Mouse (Mus musculus): Measurements from ENCODE around the gene Rnf150. TPM values are rescaled to one million over a fixed set of nuclear protein-coding genes. Genes with fewer than 3 reads are reported as not detected.

Gene Rnf150
- polyA plus RNA-seq (2015; fragmentation: Nextera tagmentation; extraction: Ambion mirVana) = 0.79 and 0.82 TPM in 2 replicates

GRCm38 (mm10) chr8:82863041-82863744, at the start of gene Rnf150:
Gene Rnf150 (plus strand): TSS chr8:82863356.
- under 1% methylated on average over 39 of the region's 39 CpGs for WGBS
- no peaks in the 10 kb centered on the region for H3K9me3 ChIP-seq (replicated peaks; ENCODE audit: control insufficient read depth, low read length)
- peak within 1 kb of the TSS; percentile 93 for H3K4me2 ChIP-seq (ENCODE audit: low read depth, low read length)
- H3K4me3 ChIP-seq (ENCODE audit: low read length) = peak within 1 kb of the TSS; percentile 63
- no peaks in the 10 kb centered on the region for H3K36me3 ChIP-seq (ENCODE audit: control insufficient read depth, insufficient read depth)
- peak; percentile 73 for ATAC-seq (replicated peaks; ENCODE audit: extremely low read depth, insufficient read depth, low FRiP score)
- peaks cover 11% of the 10 kb centered on the region for H3K4me1 ChIP-seq (ENCODE audit: control insufficient read depth, insufficient read depth, low read length)
- H3K9ac ChIP-seq (ENCODE audit: low read length) = peak within 1 kb of the TSS; percentile 75
- no peaks in the 10 kb centered on the region for H3K27me3 ChIP-seq (ENCODE audit: control insufficient read depth, insufficient read depth, low read length)
- peak within 1 kb of the TSS; percentile 63 for H3K27ac ChIP-seq (ENCODE audit: low read length)

DNA sequence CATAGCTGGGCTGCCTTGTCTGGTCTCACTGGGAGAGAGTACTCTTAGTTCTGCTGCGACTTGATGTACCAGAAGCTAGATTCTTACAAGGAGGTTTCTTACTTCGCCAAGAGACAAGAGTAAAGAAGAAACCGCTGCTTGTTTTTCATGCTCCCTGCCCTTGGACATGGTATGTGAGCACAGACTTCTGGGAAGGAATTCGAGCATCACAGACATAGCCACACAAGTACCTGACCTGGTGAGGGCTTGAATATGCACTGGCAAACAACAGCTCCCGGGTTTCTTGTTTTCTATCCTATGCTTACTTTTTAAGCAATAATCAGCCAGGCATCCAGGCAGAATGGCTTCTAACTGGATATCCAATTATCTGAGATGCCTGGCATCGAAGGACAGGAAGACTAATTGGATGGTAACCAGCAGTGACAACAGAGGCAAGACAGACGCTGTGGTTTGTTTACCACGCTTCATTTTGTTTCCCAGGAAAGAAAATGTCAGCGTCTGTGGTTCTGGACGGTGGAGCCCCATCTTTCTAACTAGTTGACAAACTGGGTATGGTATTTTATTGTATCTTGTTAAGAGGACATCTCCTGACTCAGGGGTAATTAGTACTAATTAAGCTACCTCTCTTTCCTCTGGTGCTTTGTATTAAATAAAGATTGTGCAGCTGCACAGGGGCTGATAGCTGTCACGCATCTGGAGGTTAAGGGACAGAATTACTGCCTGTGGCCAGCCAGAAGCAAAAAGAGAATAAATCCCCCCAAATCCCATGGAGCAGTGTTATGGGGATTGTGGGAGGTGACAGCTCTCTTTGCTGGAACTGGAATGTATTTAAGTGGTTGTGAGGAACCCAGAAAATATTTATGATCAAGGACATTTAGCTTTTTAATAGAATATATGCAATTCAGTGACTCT, 36.8 kb upstream of the Rnf150 start:
- Histone ChIP-seq H3K27ac (ENCODE audit: low read length) (no peak overlapping the region), H3K4me3 (ENCODE audit: low read length) (no peak overlapping the region), H3K36me3 (ENCODE audit: control insufficient read depth, insufficient read depth) (no peaks in the 10 kb centered on the region), H3K4me2 (ENCODE audit: low read depth, low read length) (no peak overlapping the region), H3K9me3 (replicated peaks; ENCODE audit: control insufficient read depth, low read length) (no peaks in the 10 kb centered on the region), H3K4me1 (ENCODE audit: control insufficient read depth, insufficient read depth, low read length) (no peaks in the 10 kb centered on the region), H3K27me3 (ENCODE audit: control insufficient read depth, insufficient read depth, low read length) (no peaks in the 10 kb centered on the region), H3K9ac (ENCODE audit: low read length) (no peak overlapping the region)
- WGBS = 66% methylated on average over 11 of the region's 11 CpGs
- ATAC-seq (replicated peaks; ENCODE audit: extremely low read depth, insufficient read depth, low FRiP score) = no peak

GRCm38 (mm10) chr8:82840415-82840814, 22.7 kb upstream of the Rnf150 start:
- ATAC-seq (replicated peaks; ENCODE audit: extremely low read depth, insufficient read depth, low FRiP score) = no peak
- Histone ChIP-seq H3K27me3 (ENCODE audit: control insufficient read depth, insufficient read depth, low read length) (no peaks in the 10 kb centered on the region), H3K4me1 (ENCODE audit: control insufficient read depth, insufficient read depth, low read length) (peaks cover 6% of the 10 kb centered on the region), H3K9ac (ENCODE audit: low read length) (no peak overlapping the region), H3K4me3 (ENCODE audit: low read length) (no peak overlapping the region), H3K36me3 (ENCODE audit: control insufficient read depth, insufficient read depth) (no peaks in the 10 kb centered on the region), H3K27ac (ENCODE audit: low read length) (no peak overlapping the region), H3K9me3 (replicated peaks; ENCODE audit: control insufficient read depth, low read length) (no peaks in the 10 kb centered on the region), H3K4me2 (ENCODE audit: low read depth, low read length) (no peak overlapping the region)
- WGBS = 58% methylated on average over 3 of the region's 3 CpGs

- H3K27ac ChIP-seq (ENCODE audit: low read length) = no peak overlapping the region
- H3K4me1 ChIP-seq (ENCODE audit: control insufficient read depth, insufficient read depth, low read length) = peaks cover 6% of the 10 kb centered on the region
These were observed 22.2 kb upstream of the Rnf150 start for GRCm38 (mm10) chr8:82840963-82841362.

GRCm38 (mm10) chr8:82841520-82842142, 21.5 kb upstream of the Rnf150 start:
- no peak overlapping the region for H3K4me3 ChIP-seq (ENCODE audit: low read length)
- H3K4me2 ChIP-seq (ENCODE audit: low read depth, low read length) = no peak overlapping the region
- 45% methylated on average over 6 of the region's 6 CpGs for WGBS
- H3K27me3 ChIP-seq (ENCODE audit: control insufficient read depth, insufficient read depth, low read length) = no peaks in the 10 kb centered on the region
- H3K4me1 ChIP-seq (ENCODE audit: control insufficient read depth, insufficient read depth, low read length) = peaks cover 6% of the 10 kb centered on the region
- ATAC-seq (replicated peaks; ENCODE audit: extremely low read depth, insufficient read depth, low FRiP score) = no peak
- H3K9ac ChIP-seq (ENCODE audit: low read length) = no peak overlapping the region
- no peak overlapping the region for H3K27ac ChIP-seq (ENCODE audit: low read length)
- no peaks in the 10 kb centered on the region for H3K9me3 ChIP-seq (replicated peaks; ENCODE audit: control insufficient read depth, low read length)
- H3K36me3 ChIP-seq (ENCODE audit: control insufficient read depth, insufficient read depth) = no peaks in the 10 kb centered on the region

More at GRCm38 (mm10) chr8:82840963-82841362, 22.2 kb upstream of the Rnf150 start:
- Histone ChIP-seq H3K27me3 (ENCODE audit: control insufficient read depth, insufficient read depth, low read length) (no peaks in the 10 kb centered on the region), H3K9ac (ENCODE audit: low read length) (no peak overlapping the region), H3K36me3 (ENCODE audit: control insufficient read depth, insufficient read depth) (no peaks in the 10 kb centered on the region), H3K4me2 (ENCODE audit: low read depth, low read length) (no peak overlapping the region), H3K4me3 (ENCODE audit: low read length) (no peak overlapping the region), H3K9me3 (replicated peaks; ENCODE audit: control insufficient read depth, low read length) (no peaks in the 10 kb centered on the region)
- ATAC-seq (replicated peaks; ENCODE audit: extremely low read depth, insufficient read depth, low FRiP score) = no peak
- 20% methylated on average over 1 of the region's 1 CpGs for WGBS

- 13% methylated on average over 1 of the region's 1 CpGs for WGBS
- Histone ChIP-seq H3K9me3 (replicated peaks; ENCODE audit: control insufficient read depth, low read length) (no peaks in the 10 kb centered on the region), H3K9ac (ENCODE audit: low read length) (no peak overlapping the region), H3K4me2 (ENCODE audit: low read depth, low read length) (no peak overlapping the region), H3K36me3 (ENCODE audit: control insufficient read depth, insufficient read depth) (no peaks in the 10 kb centered on the region), H3K27ac (ENCODE audit: low read length) (no peak overlapping the region), H3K27me3 (ENCODE audit: control insufficient read depth, insufficient read depth, low read length) (no peaks in the 10 kb centered on the region), H3K4me3 (ENCODE audit: low read length) (no peak overlapping the region), H3K4me1 (ENCODE audit: control insufficient read depth, insufficient read depth, low read length) (peaks cover 6% of the 10 kb centered on the region)
- no peak for ATAC-seq (replicated peaks; ENCODE audit: extremely low read depth, insufficient read depth, low FRiP score)
These were observed 19.5 kb upstream of the Rnf150 start for GRCm38 (mm10) chr8:82843697-82844096.

DNA sequence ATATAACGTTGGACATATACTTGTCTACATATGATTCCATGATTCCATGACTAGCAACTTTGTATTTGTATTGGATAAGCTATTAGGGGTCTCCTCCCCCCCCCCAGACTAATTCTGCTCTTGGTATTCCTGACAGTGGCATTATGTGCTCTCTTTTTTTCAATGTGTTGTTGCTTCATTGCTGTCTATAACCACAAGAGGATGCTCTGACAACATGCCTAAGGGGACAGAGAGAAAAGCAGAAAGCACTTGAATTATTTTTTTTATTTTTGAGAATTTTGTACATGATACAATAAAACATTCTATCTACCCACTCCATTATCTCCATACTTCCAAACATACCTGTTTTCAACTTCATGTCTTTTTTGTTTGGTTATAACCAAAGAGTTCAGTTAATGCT, 18.7 kb upstream of the Rnf150 start:
- H3K4me3 ChIP-seq (ENCODE audit: low read length) = no peak overlapping the region
- no peaks in the 10 kb centered on the region for H3K36me3 ChIP-seq (ENCODE audit: control insufficient read depth, insufficient read depth)
- no peak overlapping the region for H3K4me2 ChIP-seq (ENCODE audit: low read depth, low read length)
- H3K27me3 ChIP-seq (ENCODE audit: control insufficient read depth, insufficient read depth, low read length) = no peaks in the 10 kb centered on the region
- whole genome bisulfite sequencing = 32% methylated on average over 1 of the region's 1 CpGs
- H3K9me3 ChIP-seq (replicated peaks; ENCODE audit: control insufficient read depth, low read length) = no peaks in the 10 kb centered on the region
- no peak for ATAC-seq (replicated peaks; ENCODE audit: extremely low read depth, insufficient read depth, low FRiP score)
- H3K9ac ChIP-seq (ENCODE audit: low read length) = no peak overlapping the region
- no peak overlapping the region for H3K27ac ChIP-seq (ENCODE audit: low read length)
- H3K4me1 ChIP-seq (ENCODE audit: control insufficient read depth, insufficient read depth, low read length) = peaks cover 6% of the 10 kb centered on the region

GRCm38 (mm10) chr8:82846098-82846497, 17.1 kb upstream of the Rnf150 start:
- ATAC-seq (replicated peaks; ENCODE audit: extremely low read depth, insufficient read depth, low FRiP score) = no peak
- H3K4me1 ChIP-seq (ENCODE audit: control insufficient read depth, insufficient read depth, low read length) = peaks cover 3% of the 10 kb centered on the region
- no peak overlapping the region for H3K27ac ChIP-seq (ENCODE audit: low read length)
- no peak overlapping the region for H3K4me3 ChIP-seq (ENCODE audit: low read length)
- 69% methylated on average over 2 of the region's 2 CpGs for WGBS
- H3K36me3 ChIP-seq (ENCODE audit: control insufficient read depth, insufficient read depth) = no peaks in the 10 kb centered on the region
- no peaks in the 10 kb centered on the region; the same call in 1 of the 2 replicates for H3K9me3 ChIP-seq (replicated peaks; ENCODE audit: control insufficient read depth, low read length)
- H3K4me2 ChIP-seq (ENCODE audit: low read depth, low read length) = no peak overlapping the region
- H3K9ac ChIP-seq (ENCODE audit: low read length) = no peak overlapping the region
- H3K27me3 ChIP-seq (ENCODE audit: control insufficient read depth, insufficient read depth, low read length) = no peaks in the 10 kb centered on the region

All from heart, embryonic 16.5 days (tissue).